Mouse (Mus musculus): Measurements from ENCODE around the gene Arhgap19.

Gene Arhgap19

DNA sequence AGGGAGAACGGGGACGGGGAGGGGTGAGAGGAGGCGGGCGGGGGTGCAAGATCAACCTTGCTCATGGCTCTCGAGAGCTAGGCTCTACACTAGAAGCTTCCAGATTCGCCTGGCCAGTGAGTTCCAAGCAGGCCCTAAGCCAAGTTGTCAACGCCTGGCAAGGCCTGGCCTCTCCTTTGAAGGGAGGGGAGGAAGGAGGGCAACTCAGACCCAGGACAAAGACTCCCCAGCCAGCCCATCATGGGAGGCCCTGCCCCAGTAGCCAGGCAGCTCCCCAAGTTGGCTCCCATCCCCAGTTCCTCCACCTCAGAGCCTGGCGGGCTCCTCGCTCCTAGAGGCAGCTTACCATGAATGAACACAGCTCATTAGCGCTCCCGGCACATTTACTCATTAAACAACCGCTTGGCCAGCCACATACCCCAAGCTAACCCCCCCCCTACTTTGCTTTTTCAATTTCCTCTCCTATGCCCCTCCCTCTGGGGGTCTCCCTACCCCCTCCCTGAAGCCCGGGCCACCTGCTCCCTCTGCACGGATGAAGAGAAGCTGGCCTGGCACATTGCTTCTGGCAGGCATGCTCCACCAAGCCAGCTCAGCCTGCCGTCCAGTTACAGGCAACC is 55.8 kb downstream of the Arhgap19 start:
- no peak for DNase-seq (ENCODE audit: low read depth in 2 of 2, low spot score in 2 of 2)

DNA sequence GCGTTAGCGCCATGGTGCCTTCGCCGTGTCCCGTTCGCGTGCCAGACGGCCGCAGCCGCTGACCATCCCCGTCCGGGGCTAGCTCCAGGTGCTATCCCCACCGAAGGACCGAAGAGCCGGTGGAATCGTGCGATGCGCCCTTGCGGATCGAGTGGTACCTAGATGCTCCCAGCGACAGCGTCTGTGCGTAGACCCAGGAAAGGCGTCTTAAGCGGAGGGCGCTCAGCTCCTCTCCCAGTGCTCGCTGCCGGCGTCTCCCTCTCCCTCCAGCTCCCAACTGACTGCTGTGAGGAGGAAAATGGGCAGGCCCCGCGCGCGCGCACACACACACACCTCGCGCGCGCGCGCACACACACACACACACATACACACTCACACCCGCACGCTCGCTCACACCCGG is 58.5 kb downstream of the Arhgap19 start, which contains the start of gene Slit1:
TSS of gene Slit1 (minus strand) at position 270 of the 400 bp plus-strand sequence.
- no peak for DNase-seq (ENCODE audit: low read depth in 2 of 2, low spot score in 2 of 2)

DNA sequence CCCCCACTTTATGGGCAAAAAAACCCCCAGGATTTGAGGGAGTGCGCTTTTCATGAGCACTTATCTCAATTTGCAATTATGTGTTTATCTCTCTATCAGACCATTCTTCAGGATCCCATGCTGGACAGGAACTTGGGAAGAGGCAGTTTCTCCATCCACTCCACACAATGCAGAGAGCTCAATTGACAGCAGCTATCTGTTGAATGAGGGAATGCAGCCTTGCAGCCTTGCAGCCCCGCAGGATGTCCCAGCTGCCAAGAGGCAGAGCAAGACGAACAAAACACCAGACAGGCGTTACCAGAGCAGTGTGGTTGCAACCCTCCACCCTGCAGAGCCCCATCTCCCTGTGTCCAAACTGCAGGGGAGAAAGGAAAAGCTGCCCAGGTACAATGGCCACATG is 63.0 kb downstream of the Arhgap19 start:
- DNase-seq (ENCODE audit: low read depth in 2 of 2, low spot score in 2 of 2), result no peak

DNA sequence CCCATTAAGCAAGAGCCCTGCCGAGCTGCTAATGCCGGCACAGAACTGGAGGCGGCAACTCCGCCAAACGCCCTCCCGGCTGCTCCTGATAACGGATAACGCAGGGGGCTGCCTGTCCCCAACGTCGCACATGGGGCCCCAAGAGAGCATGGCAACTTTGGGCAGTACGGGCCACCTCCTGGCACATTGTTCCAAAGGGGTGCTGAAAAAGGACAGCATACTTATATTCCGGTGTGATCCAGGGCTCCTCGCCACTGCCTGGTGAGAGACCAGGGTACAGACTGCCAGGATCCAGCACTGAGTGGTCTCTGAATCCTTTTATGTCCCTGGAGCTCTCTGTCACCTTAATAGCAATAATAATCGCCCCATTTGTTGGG is 63.4 kb downstream of the Arhgap19 start:
- DNase-seq (ENCODE audit: low read depth in 2 of 2, low spot score in 2 of 2), result no peak

DNA sequence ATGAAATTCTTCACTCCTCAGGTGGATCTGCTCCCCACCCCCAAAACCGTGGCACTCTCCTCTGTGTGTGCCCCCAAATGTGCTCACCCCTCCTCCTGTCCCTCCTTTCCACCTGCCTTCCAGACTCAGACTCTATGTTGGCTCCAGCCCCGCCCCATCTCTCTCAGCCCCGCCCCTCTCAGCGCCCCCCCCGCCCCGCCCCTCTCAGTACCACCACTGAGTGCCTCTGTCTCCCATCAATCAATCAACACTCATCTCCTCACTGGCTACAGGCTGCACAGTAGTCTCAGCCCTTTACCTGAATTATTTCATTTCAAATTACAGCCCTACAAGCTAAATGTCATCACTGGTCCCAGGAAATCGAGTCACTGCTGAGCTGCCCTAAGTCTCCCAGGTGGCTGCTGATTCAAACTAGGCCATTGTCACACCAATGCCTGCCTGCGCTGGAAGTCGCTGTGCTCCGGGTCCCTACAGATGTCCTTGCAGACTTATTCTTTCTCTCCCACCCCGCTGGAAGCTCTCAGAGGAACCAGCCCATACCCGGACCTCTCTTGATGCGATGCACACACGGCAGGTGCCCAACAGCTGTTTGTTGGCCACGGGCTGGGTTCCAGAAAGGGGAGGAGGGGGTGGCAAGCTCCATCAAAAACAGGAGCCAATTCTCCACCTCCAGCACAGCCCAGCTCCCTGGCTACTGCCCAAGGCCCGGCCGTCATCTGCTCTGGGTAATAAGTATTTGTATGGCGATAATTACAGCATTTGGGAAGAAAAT is 64.0 kb downstream of the Arhgap19 start:
- DNase-seq (ENCODE audit: low read depth in 2 of 2, low spot score in 2 of 2), result no peak

DNA sequence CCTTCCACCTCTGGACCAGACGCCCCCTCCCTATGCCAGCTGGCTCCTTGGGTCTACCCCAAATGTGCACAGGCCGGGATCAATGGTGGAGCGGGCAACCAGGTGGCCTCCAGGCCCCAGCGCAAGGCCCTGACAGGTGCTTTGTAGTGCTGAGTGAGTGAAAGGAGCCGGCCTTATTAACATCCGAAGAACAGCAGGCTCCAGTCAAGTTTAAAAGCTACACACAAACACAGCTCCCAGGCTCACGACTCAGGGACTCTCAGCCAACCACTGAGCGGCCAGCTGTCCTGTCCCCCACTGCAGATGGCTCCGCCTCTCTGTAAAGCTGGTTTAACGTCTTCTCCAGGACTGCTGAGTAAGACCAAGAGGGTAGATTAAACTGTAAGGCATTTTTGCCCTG is 67.2 kb downstream of the Arhgap19 start:
- no peak for DNase-seq (ENCODE audit: low read depth in 2 of 2, low spot score in 2 of 2)

- no peak for DNase-seq (ENCODE audit: low read depth in 2 of 2, low spot score in 2 of 2)
These were observed 76.4 kb downstream of the Arhgap19 start for GRCm38 (mm10) chr19:41725491-41725890.

DNA sequence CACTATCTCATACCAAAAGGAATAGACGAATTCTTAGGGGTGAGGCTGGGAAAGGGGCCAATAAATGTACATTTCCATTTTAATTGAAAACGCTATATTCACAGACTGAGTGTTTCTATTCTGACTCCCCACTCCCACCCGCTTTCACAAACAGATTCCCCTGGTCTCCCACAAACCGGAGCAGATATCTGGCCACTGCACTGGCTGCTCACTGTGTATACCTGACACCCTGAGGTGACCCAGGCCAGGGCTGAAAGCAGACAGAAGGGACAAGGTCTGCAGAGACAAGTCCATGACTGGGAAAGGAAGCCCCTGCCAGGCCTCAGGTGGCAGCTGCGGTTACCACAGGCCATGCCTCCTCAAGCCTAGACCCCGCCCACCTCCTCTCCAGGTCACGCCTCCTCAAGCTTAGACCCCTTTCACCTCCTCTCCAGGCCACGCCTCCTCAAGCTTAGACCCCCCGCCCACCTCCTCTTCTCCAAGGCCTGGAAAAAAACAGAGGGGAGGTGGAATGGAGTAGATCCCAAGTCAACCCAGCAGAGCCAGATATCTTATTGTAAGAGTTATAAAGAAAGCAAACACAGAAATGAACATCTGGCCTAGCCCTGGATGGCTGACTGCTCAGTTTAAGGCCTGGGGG is 76.9 kb downstream of the Arhgap19 start:
- no peak for DNase-seq (ENCODE audit: low read depth in 2 of 2, low spot score in 2 of 2)

DNA sequence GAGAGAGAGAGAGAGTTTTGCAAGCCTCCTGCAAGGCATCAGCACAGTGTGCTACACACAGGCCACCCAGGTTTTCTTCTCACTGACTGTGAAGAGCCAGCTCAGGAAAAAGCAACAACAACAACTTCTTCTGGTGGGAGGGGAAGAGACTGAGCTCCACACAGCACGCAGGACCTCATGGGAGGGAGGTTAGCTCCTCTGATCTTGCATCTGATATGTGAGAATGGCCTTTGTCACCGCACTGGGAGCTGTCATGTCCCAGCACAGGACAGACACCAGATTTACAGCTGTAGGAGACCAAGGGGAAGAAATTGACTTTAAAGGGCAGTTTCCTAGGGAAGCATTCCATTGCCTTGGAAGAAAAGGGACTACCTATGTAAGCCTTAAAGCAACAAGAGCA is 78.5 kb downstream of the Arhgap19 start:
- no peak for DNase-seq (ENCODE audit: low read depth in 2 of 2, low spot score in 2 of 2)

GRCm38 (mm10) chr19:41719436-41719835 is 82.4 kb downstream of the Arhgap19 start:
- DNase-seq (ENCODE audit: low read depth in 2 of 2, low spot score in 2 of 2), result no peak

Data from CD8-positive naive resting alpha-beta T cell, adult 2 months (primary cell).